Mouse (Mus musculus): Measurements from ENCODE around the gene Higd1c. TPM values are rescaled to one million over a fixed set of nuclear protein-coding genes. Genes with fewer than 3 reads are reported as not detected.
A peak's percentile ranks its signal among the peaks of the same experiment; 100 is the strongest.

The Higd1c gene
- polyA plus RNA-seq, 1 experiment: not detected

- TF ChIP-seq POLR2A (IDR thresholded peaks at IDR 0.05; ENCODE audit: control insufficient read depth, low read depth, low read length) (no peak), CTCF (IDR thresholded peaks at IDR 0.05; ENCODE audit: control insufficient read depth, insufficient read depth, insufficient replicate concordance, low read depth, low read length) (no peak)
- Histone ChIP-seq H3K4me3 (ENCODE audit: control insufficient read depth, low read depth, low read length) (no peak overlapping the region), H3K4me1 (ENCODE audit: control insufficient read depth, insufficient read depth, low read length) (no peaks in the 10 kb centered on the region), H3K36me3 (ENCODE audit: control insufficient read depth, insufficient read depth, low read length) (no peaks in the 10 kb centered on the region), H3K27me3 (ENCODE audit: control insufficient read depth, insufficient read depth, low read length) (no peaks in the 10 kb centered on the region), H3K27ac (ENCODE audit: control insufficient read depth, insufficient read depth, low read depth, low read length) (no peak overlapping the region)
These were observed 27.3 kb downstream of the Higd1c start for GRCm38 (mm10) chr15:100391599-100391998.

GRCm38 (mm10) chr15:100393016-100393415, 28.7 kb downstream of the Higd1c start:
- Histone ChIP-seq H3K27me3 (ENCODE audit: control insufficient read depth, insufficient read depth, low read length) (no peaks in the 10 kb centered on the region), H3K4me3 (ENCODE audit: control insufficient read depth, low read depth, low read length) (no peak overlapping the region), H3K27ac (ENCODE audit: control insufficient read depth, insufficient read depth, low read depth, low read length) (no peak overlapping the region), H3K4me1 (ENCODE audit: control insufficient read depth, insufficient read depth, low read length) (no peaks in the 10 kb centered on the region), H3K36me3 (ENCODE audit: control insufficient read depth, insufficient read depth, low read length) (peaks cover 2% of the 10 kb centered on the region)
- no peak for TF ChIP-seq CTCF (IDR thresholded peaks at IDR 0.05; ENCODE audit: control insufficient read depth, insufficient read depth, insufficient replicate concordance, low read depth, low read length)
- no peak for TF ChIP-seq POLR2A (IDR thresholded peaks at IDR 0.05; ENCODE audit: control insufficient read depth, low read depth, low read length)

GRCm38 (mm10) chr15:100395561-100395960, 31.2 kb downstream of the Higd1c start:
- H3K27me3 ChIP-seq (ENCODE audit: control insufficient read depth, insufficient read depth, low read length): no peaks in the 10 kb centered on the region
- no peaks in the 10 kb centered on the region for H3K4me1 ChIP-seq (ENCODE audit: control insufficient read depth, insufficient read depth, low read length)
- no peak for TF ChIP-seq POLR2A (IDR thresholded peaks at IDR 0.05; ENCODE audit: control insufficient read depth, low read depth, low read length)
- no peak for TF ChIP-seq CTCF (IDR thresholded peaks at IDR 0.05; ENCODE audit: control insufficient read depth, insufficient read depth, insufficient replicate concordance, low read depth, low read length)
- peaks cover 2% of the 10 kb centered on the region for H3K36me3 ChIP-seq (ENCODE audit: control insufficient read depth, insufficient read depth, low read length)
- no peak overlapping the region for H3K27ac ChIP-seq (ENCODE audit: control insufficient read depth, insufficient read depth, low read depth, low read length)
- H3K4me3 ChIP-seq (ENCODE audit: control insufficient read depth, low read depth, low read length): no peak overlapping the region

- H3K4me3 ChIP-seq (ENCODE audit: control insufficient read depth, low read depth, low read length): no peak overlapping the region
- H3K27ac ChIP-seq (ENCODE audit: control insufficient read depth, insufficient read depth, low read depth, low read length): no peak overlapping the region
- TF ChIP-seq POLR2A (IDR thresholded peaks at IDR 0.05; ENCODE audit: control insufficient read depth, low read depth, low read length) (no peak), CTCF (IDR thresholded peaks at IDR 0.05; ENCODE audit: control insufficient read depth, insufficient read depth, insufficient replicate concordance, low read depth, low read length) (no peak)
- peaks cover 5% of the 10 kb centered on the region for H3K4me1 ChIP-seq (ENCODE audit: control insufficient read depth, insufficient read depth, low read length)
- H3K27me3 ChIP-seq (ENCODE audit: control insufficient read depth, insufficient read depth, low read length): no peaks in the 10 kb centered on the region
- H3K36me3 ChIP-seq (ENCODE audit: control insufficient read depth, insufficient read depth, low read length): peaks cover 6% of the 10 kb centered on the region
These were observed 36.4 kb downstream of the Higd1c start for GRCm38 (mm10) chr15:100400592-100401250.

- Histone ChIP-seq H3K36me3 (ENCODE audit: control insufficient read depth, insufficient read depth, low read length) (peaks cover 6% of the 10 kb centered on the region), H3K27me3 (ENCODE audit: control insufficient read depth, insufficient read depth, low read length) (no peaks in the 10 kb centered on the region), H3K4me1 (ENCODE audit: control insufficient read depth, insufficient read depth, low read length) (peaks cover 5% of the 10 kb centered on the region), H3K4me3 (ENCODE audit: control insufficient read depth, low read depth, low read length) (no peak overlapping the region), H3K27ac (ENCODE audit: control insufficient read depth, insufficient read depth, low read depth, low read length) (no peak overlapping the region)
- TF ChIP-seq POLR2A (IDR thresholded peaks at IDR 0.05; ENCODE audit: control insufficient read depth, low read depth, low read length) (no peak), CTCF (IDR thresholded peaks at IDR 0.05; ENCODE audit: control insufficient read depth, insufficient read depth, insufficient replicate concordance, low read depth, low read length) (no peak)
These were observed 37.5 kb downstream of the Higd1c start for GRCm38 (mm10) chr15:100401811-100402210.

- peaks cover 6% of the 10 kb centered on the region for H3K36me3 ChIP-seq (ENCODE audit: control insufficient read depth, insufficient read depth, low read length)
These were observed 38.0 kb downstream of the Higd1c start for GRCm38 (mm10) chr15:100402347-100402746.

GRCm38 (mm10) chr15:100402798-100403197, 38.5 kb downstream of the Higd1c start:
- Histone ChIP-seq H3K36me3 (ENCODE audit: control insufficient read depth, insufficient read depth, low read length) (peaks cover 5% of the 10 kb centered on the region), H3K27ac (ENCODE audit: control insufficient read depth, insufficient read depth, low read depth, low read length) (peak overlapping the region; percentile 39; the same call in 1 of the 2 replicates), H3K4me1 (ENCODE audit: control insufficient read depth, insufficient read depth, low read length) (peaks cover 5% of the 10 kb centered on the region), H3K27me3 (ENCODE audit: control insufficient read depth, insufficient read depth, low read length) (no peaks in the 10 kb centered on the region), H3K4me3 (ENCODE audit: control insufficient read depth, low read depth, low read length) (no peak overlapping the region)
- TF ChIP-seq CTCF (IDR thresholded peaks at IDR 0.05; ENCODE audit: control insufficient read depth, insufficient read depth, insufficient replicate concordance, low read depth, low read length): no peak
- no peak for TF ChIP-seq POLR2A (IDR thresholded peaks at IDR 0.05; ENCODE audit: control insufficient read depth, low read depth, low read length)

More at GRCm38 (mm10) chr15:100402347-100402746, 38.0 kb downstream of the Higd1c start:
- H3K27ac ChIP-seq (ENCODE audit: control insufficient read depth, insufficient read depth, low read depth, low read length): peak overlapping the region; percentile 39; the same call in 1 of the 2 replicates
- H3K27me3 ChIP-seq (ENCODE audit: control insufficient read depth, insufficient read depth, low read length): no peaks in the 10 kb centered on the region
- no peak for TF ChIP-seq POLR2A (IDR thresholded peaks at IDR 0.05; ENCODE audit: control insufficient read depth, low read depth, low read length)
- no peak for TF ChIP-seq CTCF (IDR thresholded peaks at IDR 0.05; ENCODE audit: control insufficient read depth, insufficient read depth, insufficient replicate concordance, low read depth, low read length)
- no peak overlapping the region for H3K4me3 ChIP-seq (ENCODE audit: control insufficient read depth, low read depth, low read length)
- H3K4me1 ChIP-seq (ENCODE audit: control insufficient read depth, insufficient read depth, low read length): peaks cover 5% of the 10 kb centered on the region

All from testis, adult 2 months (tissue).